Mouse (Mus musculus) liver, embryonic 13.5 days (tissue): ENCODE data around the gene Vps13a. TPM values are rescaled to one million over a fixed set of nuclear protein-coding genes. Genes with fewer than 3 reads are reported as not detected.
"Not testable (repeated sequence)": the region's sequence is repeated elsewhere in the genome, so short reads cannot be mapped to it uniquely, and the experiment has no call there.

ENCODE experiments used
- ATAC-seq: fragments of 200-750 bp; cut with Nextera tagmentation; 2 replicates; pipeline ENCODE4 v1.8.0; 2017; ENCODE audit warnings: low read depth, mild to moderate bottlenecking, moderate number of reproducible peaks, moderate library complexity
- DNase-seq: peaks from one replicate; pipeline ENCODE4 v3.0.0; 2022
- H3K27ac ChIP-seq: fragments of 300-500 bp; sonication (generic); 2 replicates; pipeline ENCODE4 v1.5.1; 2015; ENCODE audit warnings: moderate library complexity, mild to moderate bottlenecking, inconsistent platforms
- H3K27me3 ChIP-seq: fragments of 300-500 bp; sonication (generic); 2 replicates; pipeline ENCODE4 v1.6.1; 2015; ENCODE audit warnings: mild to moderate bottlenecking, inconsistent platforms
- H3K36me3 ChIP-seq: fragments of 300-500 bp; sonication (generic); 2 replicates; pipeline ENCODE4 v1.6.1; 2015; ENCODE audit warnings: mild to moderate bottlenecking, inconsistent platforms
- H3K4me1 ChIP-seq: fragments of 300-500 bp; sonication (generic); replicated peaks from 2 replicates; pipeline ENCODE4 v1.6.1; 2015; ENCODE audit warnings: inconsistent platforms
- H3K4me2 ChIP-seq: fragments of 300-500 bp; sonication (generic); 2 replicates; pipeline ENCODE4 v1.6.1; 2015; ENCODE audit warnings: inconsistent platforms, mild to moderate bottlenecking, moderate library complexity
- H3K4me3 ChIP-seq: fragments of 300-500 bp; sonication (generic); replicated peaks from 2 replicates; pipeline ENCODE4 v1.5.1; 2015; ENCODE audit warnings: mild to moderate bottlenecking, inconsistent platforms
- H3K9ac ChIP-seq: fragments of 300-500 bp; sonication (generic); 2 replicates; pipeline ENCODE4 v1.6.1; 2015; ENCODE audit warnings: mild to moderate bottlenecking, inconsistent platforms
- H3K9me3 ChIP-seq: fragments of 300-500 bp; sonication (generic); replicated peaks from 2 replicates; pipeline ENCODE4 v1.6.1; 2016; ENCODE audit warnings: inconsistent platforms
- WGBS: fragments of 180-500 bp; shearing (Covaris S2); methylation state at CpG from one replicate; pipeline ENCODE4 v1.1.7; 2015; ENCODE audit not compliant: insufficient replicate concordance; 5-methylcytosine and 5-hydroxymethylcytosine counted together
- polyA plus RNA-seq: library from polyadenylated mRNA; unstranded; fragments of >200 nt; fragmentation: Nextera tagmentation; extraction: Ambion mirVana; gene quantifications from 2 replicates; pipeline ENCODE4 v1.2.1, GENCODE M21; 2015

Gene Vps13a
- polyA plus RNA-seq, result 7.6 and 7.9 TPM in 2 replicates

- under 1% methylated on average over 67 of the region's 67 CpGs for WGBS
Observed at GRCm38 (mm10) chr19:16780790-16781384, at the start of gene Vps13a. Gene Vps13a, minus strand, starts transcription at chr19:16780933.

DNA sequence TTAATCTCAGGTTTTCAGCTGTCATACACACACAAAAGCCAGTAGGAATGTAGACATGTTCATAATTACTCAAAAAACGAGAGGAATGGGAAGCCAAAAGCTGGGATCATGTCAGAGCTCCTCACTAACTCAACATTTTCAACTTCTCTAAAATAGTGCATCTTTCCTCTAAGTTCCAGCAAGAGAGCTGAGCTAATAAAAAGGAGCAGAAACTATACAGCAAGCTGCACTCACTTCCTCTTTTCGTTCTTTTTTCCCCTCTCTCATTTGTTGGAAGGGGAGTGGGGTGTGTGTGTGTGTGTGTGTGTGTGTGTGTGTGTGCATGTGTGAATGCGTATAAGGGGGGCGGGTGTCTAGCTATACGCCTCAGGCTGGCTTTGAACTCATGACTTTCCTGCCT is 46.9 kb upstream of the Vps13a start:
- H3K27me3 ChIP-seq, result no peaks in the 10 kb centered on the region
- no peak overlapping the region for H3K9ac ChIP-seq
- no peaks in the 10 kb centered on the region for H3K36me3 ChIP-seq
- H3K9me3 ChIP-seq, result no peaks in the 10 kb centered on the region
- H3K4me1 ChIP-seq, result no peaks in the 10 kb centered on the region
- WGBS, result 40% methylated on average over 5 of the region's 5 CpGs
- ATAC-seq (no peak), DNase-seq (no peak)
- H3K27ac ChIP-seq, result no peak overlapping the region
- no peak overlapping the region for H3K4me2 ChIP-seq
- H3K4me3 ChIP-seq, result no peak overlapping the region

More at GRCm38 (mm10) chr19:16780790-16781384, at the start of gene Vps13a:
- H3K27me3 ChIP-seq, result no peaks in the 10 kb centered on the region
- DNase-seq (peak; percentile 94), ATAC-seq (peak; percentile 97)
- H3K9me3 ChIP-seq, result no peaks in the 10 kb centered on the region
- peak within 1 kb of the TSS; percentile 92 for H3K4me2 ChIP-seq
- peaks cover 24% of the 10 kb centered on the region for H3K4me1 ChIP-seq
- H3K27ac ChIP-seq, result peak within 1 kb of the TSS; percentile 92
- H3K4me3 ChIP-seq, result peak within 1 kb of the TSS; percentile 75
- peak within 1 kb of the TSS; percentile 86 for H3K9ac ChIP-seq
- no peaks in the 10 kb centered on the region for H3K36me3 ChIP-seq

DNA sequence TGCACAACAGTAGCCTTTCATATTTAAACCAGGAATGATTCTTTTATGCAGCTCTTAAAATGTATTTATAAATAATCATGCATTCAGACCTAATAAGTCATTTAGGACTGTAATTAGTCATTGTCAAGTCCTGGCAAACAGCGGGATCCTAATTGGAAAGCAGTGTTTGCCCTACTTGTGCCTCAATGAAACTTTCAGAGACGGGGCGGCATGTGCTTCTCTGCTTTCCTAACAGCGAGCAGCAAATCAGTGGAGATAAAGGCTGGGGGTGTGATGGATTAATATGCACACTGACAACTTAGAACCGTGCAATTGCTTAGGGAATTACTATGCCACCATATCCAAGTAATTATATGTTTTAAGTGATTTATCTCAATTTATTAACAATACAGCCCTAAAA is 44.5 kb upstream of the Vps13a start:
- Histone ChIP-seq H3K36me3 (no peaks in the 10 kb centered on the region), H3K9me3 (no peaks in the 10 kb centered on the region), H3K27ac (no peak overlapping the region), H3K27me3 (no peaks in the 10 kb centered on the region), H3K4me2 (no peak overlapping the region), H3K9ac (no peak overlapping the region), H3K4me1 (no peaks in the 10 kb centered on the region), H3K4me3 (no peak overlapping the region)
- DNase-seq, result no peak
- no peak for ATAC-seq
- WGBS, result 61% methylated on average over 5 of the region's 5 CpGs

GRCm38 (mm10) chr19:16814848-16815247 is 34.1 kb upstream of the Vps13a start:
- no peak overlapping the region for H3K4me2 ChIP-seq
- no peak for ATAC-seq
- no peaks in the 10 kb centered on the region for H3K9me3 ChIP-seq

GRCm38 (mm10) chr19:16813306-16813705 is 32.6 kb upstream of the Vps13a start:
- H3K4me2 ChIP-seq, result no peak overlapping the region
- no peak for DNase-seq
- WGBS, result 77% methylated on average over 7 of the region's 7 CpGs

More at GRCm38 (mm10) chr19:16814848-16815247, 34.1 kb upstream of the Vps13a start:
- no peaks in the 10 kb centered on the region; the same call in none of the 2 replicates for H3K4me1 ChIP-seq
- H3K27ac ChIP-seq, result no peak overlapping the region
- WGBS, result 26% methylated on average over 5 of the region's 5 CpGs
- no peak overlapping the region for H3K4me3 ChIP-seq
- no peak for DNase-seq
- H3K27me3 ChIP-seq, result no peaks in the 10 kb centered on the region
- H3K9ac ChIP-seq, result no peak overlapping the region
- no peaks in the 10 kb centered on the region for H3K36me3 ChIP-seq

GRCm38 (mm10) chr19:16812072-16812608 is 31.4 kb upstream of the Vps13a start:
- no peaks in the 10 kb centered on the region; the same call in none of the 2 replicates for H3K4me1 ChIP-seq
- no peaks in the 10 kb centered on the region for H3K36me3 ChIP-seq
- DNase-seq (no peak), ATAC-seq (0 out of 2 replicates have a peak, but pooled peaks have one; percentile 29)
- no peak overlapping the region for H3K4me2 ChIP-seq
- no peaks in the 10 kb centered on the region for H3K27me3 ChIP-seq
- no peaks in the 10 kb centered on the region for H3K9me3 ChIP-seq
- WGBS, result 65% methylated on average over 8 of the region's 8 CpGs
- H3K4me3 ChIP-seq, result no peak overlapping the region
- H3K9ac ChIP-seq, result no peak overlapping the region
- H3K27ac ChIP-seq, result no peak overlapping the region

More at GRCm38 (mm10) chr19:16813306-16813705, 32.6 kb upstream of the Vps13a start:
- H3K9ac ChIP-seq, result no peak overlapping the region
- H3K27ac ChIP-seq, result no peak overlapping the region
- H3K9me3 ChIP-seq, result no peaks in the 10 kb centered on the region
- H3K27me3 ChIP-seq, result no peaks in the 10 kb centered on the region
- H3K4me1 ChIP-seq, result no peaks in the 10 kb centered on the region; the same call in none of the 2 replicates
- no peak overlapping the region for H3K4me3 ChIP-seq
- no peak for ATAC-seq
- H3K36me3 ChIP-seq, result no peaks in the 10 kb centered on the region

- H3K27ac ChIP-seq, result no peak overlapping the region
- H3K9me3 ChIP-seq, result no peaks in the 10 kb centered on the region
- DNase-seq (no peak), ATAC-seq (peak; percentile 48; the same call in 1 of the 2 replicates)
- no peaks in the 10 kb centered on the region for H3K36me3 ChIP-seq
- no peak overlapping the region for H3K9ac ChIP-seq
- WGBS, result 41% methylated on average over 3 of the region's 3 CpGs
- no peak overlapping the region for H3K4me2 ChIP-seq
- peaks cover 20% of the 10 kb centered on the region for H3K4me1 ChIP-seq
- H3K27me3 ChIP-seq, result no peaks in the 10 kb centered on the region
- H3K4me3 ChIP-seq, result no peak overlapping the region
Observed at GRCm38 (mm10) chr19:16805102-16805501, 24.4 kb upstream of the Vps13a start.

DNA sequence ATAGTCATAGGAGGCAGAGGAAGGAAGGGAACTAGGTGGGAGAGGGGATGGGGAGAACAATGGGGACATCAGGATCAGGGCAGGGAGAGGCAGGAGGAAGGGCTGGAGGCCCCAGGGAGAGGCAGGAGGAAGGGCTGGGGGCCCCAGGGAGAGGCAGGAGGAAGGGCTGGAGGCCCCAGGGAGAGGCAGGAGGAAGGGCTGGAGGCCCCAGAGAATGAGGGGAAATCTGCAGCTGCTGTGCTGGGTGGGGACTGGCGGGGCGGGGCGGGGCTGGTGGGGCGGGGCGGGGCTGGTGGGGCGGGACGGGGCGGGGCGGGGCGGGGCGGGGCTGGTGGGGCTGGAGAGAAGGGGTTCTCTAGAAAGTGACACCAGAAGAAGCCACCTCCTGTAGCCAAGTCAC is 23.8 kb upstream of the Vps13a start:
- H3K27me3 ChIP-seq, result no peaks in the 10 kb centered on the region
- H3K9ac ChIP-seq, result no peak overlapping the region
- peaks cover 20% of the 10 kb centered on the region for H3K4me1 ChIP-seq
- H3K9me3 ChIP-seq, result no peaks in the 10 kb centered on the region
- H3K4me2 ChIP-seq, result peak overlapping the region; percentile 33
- H3K4me3 ChIP-seq, result no peak overlapping the region
- ATAC-seq (peak; percentile 87), DNase-seq (peak; percentile 24)
- H3K27ac ChIP-seq, result no peak overlapping the region
- WGBS, result 0% methylated on average over 4 of the region's 11 CpGs
- H3K36me3 ChIP-seq, result no peaks in the 10 kb centered on the region

DNA sequence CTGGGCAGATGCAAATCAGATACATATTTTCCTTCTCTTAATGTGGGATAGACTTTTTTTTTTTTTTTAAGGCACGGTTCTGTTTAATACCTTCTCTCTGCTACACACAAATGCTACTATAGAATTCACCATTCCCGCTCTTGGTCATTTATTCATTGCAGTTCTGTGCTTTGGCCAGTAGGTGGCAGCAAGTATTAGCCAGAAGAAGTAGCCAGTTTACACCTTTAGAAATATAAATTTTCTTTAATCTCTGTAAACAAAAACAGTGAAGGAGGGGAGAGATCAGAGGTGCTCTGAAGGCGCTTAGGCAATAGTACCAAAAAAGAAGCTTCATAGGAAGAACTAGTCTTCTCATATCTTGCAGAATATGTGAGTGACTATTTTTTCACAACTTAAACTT is 22.0 kb upstream of the Vps13a start:
- no peak for ATAC-seq
- peak; percentile 27 for DNase-seq

DNA sequence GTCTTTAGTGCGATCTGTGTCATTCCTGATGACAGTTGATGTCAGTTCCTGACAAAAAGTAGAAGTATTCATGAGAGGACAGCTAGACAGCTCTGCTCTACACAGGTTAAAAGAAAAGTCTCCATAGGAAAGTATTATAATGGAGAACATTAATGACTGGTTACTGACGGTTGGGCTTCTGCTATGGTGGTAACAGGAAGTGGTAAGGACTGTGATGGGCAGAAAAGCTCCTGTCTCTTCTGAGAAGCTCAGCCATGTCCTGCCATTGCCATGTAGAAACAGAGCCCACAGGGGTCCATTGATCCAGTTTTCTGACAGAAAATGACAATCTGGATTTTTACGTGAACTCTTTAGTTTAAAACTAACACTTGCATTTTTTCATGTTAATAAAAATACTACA is 21.4 kb upstream of the Vps13a start:
- H3K4me3 ChIP-seq, result no peak overlapping the region
- 62% methylated on average over 3 of the region's 3 CpGs for WGBS
- H3K27me3 ChIP-seq, result no peaks in the 10 kb centered on the region
- no peak overlapping the region for H3K27ac ChIP-seq
- DNase-seq (no peak), ATAC-seq (no peak)
- H3K4me1 ChIP-seq, result peaks cover 23% of the 10 kb centered on the region
- no peaks in the 10 kb centered on the region for H3K36me3 ChIP-seq
- H3K4me2 ChIP-seq, result no peak overlapping the region
- no peak overlapping the region for H3K9ac ChIP-seq
- H3K9me3 ChIP-seq, result no peaks in the 10 kb centered on the region

More for the DNA sequence above, 22.0 kb upstream of the Vps13a start:
- H3K36me3 ChIP-seq, result no peaks in the 10 kb centered on the region
- no peaks in the 10 kb centered on the region for H3K27me3 ChIP-seq
- no peak overlapping the region for H3K4me2 ChIP-seq
- no peak overlapping the region for H3K9ac ChIP-seq
- H3K9me3 ChIP-seq, result no peaks in the 10 kb centered on the region
- WGBS, result 1% methylated on average over 3 of the region's 3 CpGs
- H3K4me1 ChIP-seq, result peaks cover 23% of the 10 kb centered on the region
- no peak overlapping the region for H3K27ac ChIP-seq
- H3K4me3 ChIP-seq, result no peak overlapping the region

GRCm38 (mm10) chr19:16797923-16798322 is 17.2 kb upstream of the Vps13a start:
- ATAC-seq, result no peak
- Histone ChIP-seq H3K27me3 (no peaks in the 10 kb centered on the region), H3K4me1 (peaks cover 3% of the 10 kb centered on the region), H3K36me3 (no peaks in the 10 kb centered on the region), H3K9ac (no peak overlapping the region), H3K4me2 (no peak overlapping the region), H3K4me3 (no peak overlapping the region), H3K9me3 (no peaks in the 10 kb centered on the region), H3K27ac (no peak overlapping the region)
- 62% methylated on average over 4 of the region's 4 CpGs for WGBS
- no peak for DNase-seq

- H3K27ac ChIP-seq, H3K36me3 ChIP-seq, H3K27me3 ChIP-seq, ATAC-seq, DNase-seq, H3K4me2 ChIP-seq, H3K9me3 ChIP-seq, H3K4me1 ChIP-seq, H3K4me3 ChIP-seq, H3K9ac ChIP-seq: not testable (repeated sequence)
- 68% methylated on average over 3 of the region's 3 CpGs for WGBS
Observed at GRCm38 (mm10) chr19:16794486-16794885, 13.8 kb upstream of the Vps13a start.
